Mouse (Mus musculus) 3T3-L1 (cell line): Measurements from ENCODE around the gene Tmem9.

Experiments
- DNase-seq: peaks from one replicate; pipeline ENCODE4 v3.0.0-alpha.2; 2015; ENCODE audit warnings: low read depth, low spot score

Tmem9 gene

GRCm38 (mm10) chr1:136031697-136032096, 23.7 kb downstream of the Tmem9 start:
- no peak for DNase-seq

GRCm38 (mm10) chr1:136032961-136033360, 25.0 kb downstream of the Tmem9 start:
- DNase-seq, result no peak

- no peak for DNase-seq
These were observed 31.0 kb downstream of the Tmem9 start for GRCm38 (mm10) chr1:136038746-136039538.

DNA sequence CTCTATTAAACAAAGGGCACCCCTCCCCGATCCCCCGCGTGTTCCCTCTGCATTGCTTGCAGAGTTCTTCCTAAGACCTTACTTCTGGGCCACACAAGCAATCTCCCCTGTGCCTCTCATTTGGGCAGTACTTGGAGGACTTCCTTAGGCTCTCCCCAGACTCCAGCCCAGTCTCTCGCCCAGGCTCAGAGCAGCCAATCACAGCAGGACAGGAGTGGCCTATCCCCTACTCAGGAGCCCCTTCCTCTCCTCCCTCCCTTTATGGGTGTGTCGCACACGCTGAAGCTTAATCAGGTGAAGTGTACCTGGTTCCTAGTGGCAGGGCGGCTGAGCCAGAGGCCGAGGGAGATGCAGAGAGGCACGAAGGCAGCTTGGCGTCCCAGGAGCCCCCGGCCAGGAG, 32.5 kb downstream of the Tmem9 start:
- DNase-seq, result no peak

GRCm38 (mm10) chr1:136040874-136041273, 32.9 kb downstream of the Tmem9 start:
- no peak for DNase-seq

DNA sequence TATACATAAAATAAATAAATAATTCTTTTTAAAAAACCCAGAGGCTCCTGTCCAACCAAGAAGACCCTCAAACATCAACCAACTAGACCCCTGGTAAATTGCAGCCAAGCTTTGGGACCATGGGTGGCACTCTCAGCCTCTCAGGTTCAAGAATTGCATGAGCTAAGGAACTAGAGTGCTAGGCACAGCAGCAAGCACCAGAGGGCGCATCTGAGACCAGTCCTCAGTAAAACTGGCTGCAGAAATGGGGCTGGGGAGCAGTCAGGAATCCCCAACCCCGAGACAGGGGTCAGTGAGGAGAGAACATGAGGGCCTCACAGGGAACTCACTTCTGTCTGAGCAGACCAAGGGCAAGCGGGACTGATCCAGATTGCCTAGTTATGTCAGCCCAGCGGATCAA, 37.8 kb downstream of the Tmem9 start:
- DNase-seq, result peak; percentile 69

DNA sequence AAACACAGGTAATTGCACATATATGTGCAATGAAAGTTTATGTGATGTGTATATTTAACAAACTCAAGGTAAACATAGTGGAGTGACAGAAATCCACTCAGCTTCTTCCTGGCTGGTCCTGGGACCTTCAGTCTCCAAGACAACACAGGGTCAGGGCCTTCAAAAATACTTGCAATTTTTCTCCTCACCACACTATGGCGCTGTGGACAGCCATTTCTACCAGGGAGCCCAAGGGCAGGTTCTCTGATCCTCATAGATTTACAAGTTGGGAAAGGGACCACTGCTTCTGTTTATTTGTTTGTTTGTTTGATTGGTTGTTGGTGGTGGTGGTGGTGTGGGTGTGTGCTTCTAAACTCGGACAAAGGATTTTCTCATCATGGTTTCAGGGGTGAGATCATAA, 39.5 kb downstream of the Tmem9 start:
- peak; percentile 56 for DNase-seq

GRCm38 (mm10) chr1:136047894-136048293, 39.9 kb downstream of the Tmem9 start:
- no peak for DNase-seq

DNA sequence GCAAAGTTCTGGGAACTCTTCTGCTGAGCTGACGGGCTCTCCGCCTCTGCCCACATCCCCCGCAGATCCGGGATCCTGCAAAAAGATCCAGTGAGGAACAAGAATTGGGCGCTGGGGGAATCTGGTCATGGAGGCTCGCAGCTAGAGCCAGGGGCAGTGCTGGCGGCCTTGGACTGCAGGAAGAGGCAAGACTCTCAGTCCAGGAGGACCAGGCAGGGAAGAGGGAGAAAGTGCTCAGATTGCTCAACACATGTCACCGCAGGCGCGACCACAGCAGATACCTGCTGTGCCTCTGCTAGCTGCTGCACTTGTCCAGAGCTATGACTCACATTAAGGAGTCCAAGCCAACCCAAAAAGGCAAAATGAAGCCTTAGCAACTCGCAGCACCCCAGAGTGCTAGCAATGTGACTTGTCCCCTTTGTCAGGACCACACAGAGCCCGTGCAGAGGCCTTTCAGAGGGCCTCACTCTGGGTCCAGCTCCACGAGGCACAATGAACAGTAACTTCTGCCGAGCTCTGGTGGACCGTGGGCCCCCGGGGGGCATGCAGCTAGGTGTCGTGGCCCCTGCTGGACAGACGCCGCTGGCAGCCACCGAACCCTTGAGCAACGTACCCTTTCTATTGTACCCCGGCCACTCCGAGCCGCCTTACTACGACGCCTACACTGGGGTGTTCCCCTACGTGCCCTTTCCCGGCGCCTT, 42.5 kb downstream of the Tmem9 start, which contains the start of gene Ascl5:
Gene Ascl5, plus strand, starts transcription at position 493 of the 701 bp plus-strand sequence.
- DNase-seq, result peak; percentile 6

GRCm38 (mm10) chr1:136051013-136051315, 43.0 kb downstream of the Tmem9 start:
- DNase-seq, result no peak

DNA sequence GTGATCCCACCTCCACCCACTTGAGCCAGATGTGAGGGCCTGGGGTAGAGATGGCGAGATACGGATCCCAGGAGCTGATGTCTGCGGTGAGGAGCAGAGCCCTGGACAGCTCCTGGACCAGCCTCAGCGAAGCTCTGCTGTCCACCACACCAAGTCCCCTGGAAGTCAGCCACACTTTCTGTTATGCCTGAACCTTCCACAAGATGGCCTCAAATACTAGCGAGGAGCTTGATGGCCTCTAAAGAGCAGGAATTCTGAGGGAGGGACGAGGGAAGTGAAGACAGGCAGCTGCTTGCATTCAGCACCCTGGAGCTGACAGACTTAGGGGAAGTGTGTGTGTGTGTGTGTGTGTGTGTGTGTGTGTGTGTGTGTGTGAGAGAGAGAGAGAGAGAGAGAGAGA, 43.5 kb downstream of the Tmem9 start:
- peak; percentile 91 for DNase-seq

DNA sequence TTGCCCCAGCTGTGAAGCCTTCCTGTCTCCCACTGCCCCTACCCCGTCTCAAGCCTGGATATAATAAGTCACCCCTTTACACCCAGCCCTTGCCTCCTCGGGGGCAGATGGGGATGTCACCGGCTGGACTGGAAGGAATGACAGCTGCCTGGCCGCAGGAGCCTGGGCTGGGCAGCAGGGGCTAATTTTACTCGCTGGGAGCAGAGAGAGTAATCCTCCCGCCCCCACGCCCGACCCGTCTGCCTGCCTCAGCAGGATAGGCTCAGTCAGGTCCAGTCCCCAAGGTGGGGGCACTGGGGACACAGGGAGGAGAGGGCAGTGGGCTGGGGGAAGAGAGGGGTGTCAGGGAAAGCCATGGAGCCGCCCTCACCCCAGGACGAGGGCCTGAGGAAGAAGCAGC, 44.6 kb downstream of the Tmem9 start, which contains the start of gene Cacna1s:
Gene Cacna1s, plus strand, starts transcription at position 204 of the 400 bp plus-strand sequence.
- DNase-seq, result no peak

DNA sequence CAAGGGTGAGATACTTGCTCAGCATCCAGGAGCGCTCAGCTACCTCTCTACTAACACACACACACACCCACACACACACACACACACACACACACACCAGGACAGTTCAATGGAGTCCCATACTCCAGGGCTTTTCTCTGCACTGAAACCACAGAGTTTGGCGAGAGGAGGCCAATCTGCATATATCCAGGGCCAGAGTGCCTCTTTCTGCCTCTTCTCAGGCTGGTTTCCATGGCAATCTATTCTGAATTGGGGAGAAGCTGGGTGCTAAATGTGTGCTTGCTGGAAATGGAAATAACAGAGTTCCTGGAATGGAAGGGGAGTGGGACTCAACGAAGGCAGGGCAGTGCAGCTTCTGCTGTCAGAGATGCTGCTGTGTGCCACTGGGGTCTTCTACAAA, 47.8 kb downstream of the Tmem9 start:
- no peak for DNase-seq

- DNase-seq, result no peak
These were observed 50.6 kb downstream of the Tmem9 start for GRCm38 (mm10) chr1:136058594-136058993.

GRCm38 (mm10) chr1:136061041-136061789, 53.3 kb downstream of the Tmem9 start:
- DNase-seq, result no peak

GRCm38 (mm10) chr1:136061790-136062141, 53.8 kb downstream of the Tmem9 start:
- no peak for DNase-seq

DNA sequence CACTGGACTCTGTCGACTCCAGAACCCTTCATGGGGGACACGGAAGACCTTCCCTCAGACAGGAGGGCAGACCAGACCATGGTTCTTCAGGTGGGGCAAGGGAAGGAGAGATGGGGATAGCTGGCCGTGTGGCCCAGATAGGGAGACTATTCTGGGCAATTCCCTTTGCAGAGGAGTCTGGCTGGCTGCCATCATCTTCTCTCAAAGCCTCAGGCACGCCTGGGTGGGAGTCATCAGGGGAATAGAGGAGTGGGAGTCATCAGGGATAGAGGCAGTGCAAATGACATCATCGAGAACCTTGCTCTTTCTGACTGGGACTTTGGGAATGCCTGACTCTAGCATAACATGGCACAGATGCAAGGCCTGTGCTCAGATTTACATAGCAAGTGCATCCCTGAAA, 56.0 kb downstream of the Tmem9 start:
- DNase-seq, result peak; percentile 5

GRCm38 (mm10) chr1:136066621-136067020, 58.7 kb downstream of the Tmem9 start:
- no peak for DNase-seq

- DNase-seq, result no peak
These were observed 59.6 kb downstream of the Tmem9 start for GRCm38 (mm10) chr1:136067579-136067978.

DNA sequence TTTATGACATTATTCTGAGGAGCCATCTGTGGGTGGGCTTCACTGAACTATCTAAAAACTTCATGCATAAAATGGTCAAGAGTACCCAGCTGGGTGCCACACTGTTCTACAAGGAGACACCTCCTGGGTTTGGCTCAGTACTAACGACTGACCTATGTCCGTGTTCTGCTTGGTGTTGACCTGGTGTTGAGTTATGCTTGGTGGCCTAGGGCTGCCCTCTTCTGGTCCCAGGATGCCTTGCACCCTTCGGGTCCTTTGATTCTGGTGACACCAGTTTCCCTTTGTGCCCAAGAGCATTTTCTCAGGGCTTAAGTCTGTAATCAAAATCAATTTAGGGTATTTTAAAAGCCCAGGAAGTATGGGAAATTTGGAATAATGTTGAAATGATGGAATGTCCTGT, 68.1 kb downstream of the Tmem9 start:
- peak; percentile 39 for DNase-seq

DNA sequence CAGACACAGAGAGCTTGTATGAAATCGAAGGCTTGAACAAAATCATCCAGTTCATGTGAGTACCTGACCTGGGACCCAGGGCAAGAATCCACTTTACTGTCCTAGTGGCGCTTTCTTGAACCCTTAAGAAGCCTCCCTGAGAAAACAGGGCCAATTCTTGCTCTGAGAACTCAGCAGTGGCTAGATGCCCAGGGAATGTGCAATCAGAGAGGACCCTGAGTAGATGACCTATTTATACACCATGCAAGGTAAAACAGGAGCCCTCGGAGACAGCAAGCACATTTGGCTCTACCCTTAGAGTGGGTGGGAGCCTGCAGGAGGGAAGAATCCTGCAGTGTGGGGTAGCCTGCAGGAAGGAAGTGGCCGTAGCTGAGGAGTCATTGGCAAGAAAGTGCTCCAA, 69.7 kb downstream of the Tmem9 start:
- no peak for DNase-seq

GRCm38 (mm10) chr1:136081161-136081560, 73.2 kb downstream of the Tmem9 start:
- DNase-seq, result no peak
